Mouse (Mus musculus): ENCODE results near the gene Chmp5. TPM values are rescaled to one million over a fixed set of nuclear protein-coding genes. Genes with fewer than 3 reads are reported as not detected.

Chmp5 gene
- polyA plus RNA-seq, 2 experiments from 2014 or later = 106 to 129 TPM

DNA sequence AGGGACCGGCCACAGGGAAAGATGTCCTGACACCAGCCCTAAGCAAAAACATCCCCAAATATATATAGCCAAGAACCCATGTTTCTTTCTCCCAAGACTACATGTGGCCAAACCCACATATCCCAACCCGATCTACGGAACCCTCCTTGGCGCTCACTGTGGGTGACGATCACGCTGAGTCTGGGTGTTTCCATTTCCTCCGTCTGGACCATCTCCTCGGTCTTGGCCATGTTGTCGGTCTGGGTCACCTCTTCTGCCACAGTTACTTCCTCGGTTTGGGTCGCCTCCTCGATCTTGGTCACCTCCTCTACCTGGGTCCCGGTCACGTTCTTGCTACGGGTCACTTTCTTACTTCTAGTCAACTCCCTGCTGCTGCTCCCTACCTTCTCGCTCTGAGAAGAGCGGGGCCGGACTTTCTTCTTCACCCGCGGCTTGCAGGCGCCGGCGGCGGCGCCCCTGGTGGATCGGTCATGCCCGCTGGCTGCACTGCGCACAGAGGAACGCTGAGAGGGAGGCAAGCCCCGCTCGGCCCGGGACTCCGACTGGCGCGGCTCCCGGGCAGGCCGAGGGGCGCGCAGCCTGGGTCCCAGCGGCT lies 545 bp upstream of the Chmp5 start:
- ATAC-seq = peak; percentile 38

DNA sequence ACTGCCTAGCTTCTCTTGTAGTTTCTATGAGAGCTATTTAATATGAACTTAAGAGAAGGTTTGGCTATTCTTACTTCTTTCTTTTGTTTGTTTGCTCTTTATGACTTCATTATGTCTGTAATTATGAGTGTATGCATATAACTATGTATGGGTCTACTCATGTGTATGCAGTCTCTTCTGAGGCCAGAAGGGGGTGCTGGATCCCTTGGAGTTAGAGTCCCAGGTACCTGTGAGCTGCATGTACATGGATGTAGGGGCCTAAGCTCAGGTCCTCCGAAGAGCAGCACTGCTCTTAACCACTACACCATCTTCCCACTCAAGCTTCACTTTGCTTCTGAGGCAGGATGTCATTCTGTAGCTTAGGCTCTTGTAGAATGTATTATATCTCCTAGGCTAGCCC lies 5.3 kb downstream of the Chmp5 start:
- ATAC-seq = peak; percentile 29

DNA sequence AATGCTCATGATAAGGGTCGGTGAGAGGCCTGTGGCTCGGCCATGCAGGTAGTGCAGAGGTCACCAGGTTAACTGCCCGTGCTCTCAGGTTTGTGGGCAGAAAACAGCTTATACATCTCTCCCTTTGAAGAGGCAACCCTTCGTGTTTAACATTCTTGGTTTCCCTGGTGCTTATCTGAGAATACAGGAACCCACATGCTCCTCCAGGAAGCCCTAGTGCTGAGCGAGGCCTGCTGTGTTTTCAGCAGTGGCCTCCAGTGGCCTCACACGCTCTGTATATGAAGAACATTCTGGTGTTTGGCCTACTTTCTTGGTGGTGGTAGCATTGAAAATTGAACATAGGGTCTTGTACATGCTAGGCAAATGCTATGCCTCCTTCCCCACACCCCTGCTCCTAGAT lies 7.7 kb downstream of the Chmp5 start:
- no peak for ATAC-seq

DNA sequence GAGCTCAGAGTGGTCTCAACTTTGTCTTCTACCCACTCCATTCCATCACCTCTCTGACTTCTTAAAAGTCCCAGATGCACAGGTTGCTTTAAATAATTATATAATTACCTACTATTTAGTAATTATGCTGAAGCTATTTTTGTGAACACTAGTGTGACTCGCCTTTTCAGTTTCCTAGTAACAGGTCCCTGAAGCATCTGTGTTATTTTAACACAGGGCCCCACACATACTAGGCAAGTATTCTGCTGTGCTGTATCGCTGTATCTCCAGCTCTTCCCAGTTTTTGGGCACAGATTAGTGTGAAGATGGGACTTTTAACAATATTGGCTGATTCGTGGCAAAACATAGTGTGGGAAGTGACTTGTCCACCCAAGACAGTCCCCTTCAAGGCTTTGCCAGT lies 15.3 kb downstream of the Chmp5 start:
- ATAC-seq = no peak

DNA sequence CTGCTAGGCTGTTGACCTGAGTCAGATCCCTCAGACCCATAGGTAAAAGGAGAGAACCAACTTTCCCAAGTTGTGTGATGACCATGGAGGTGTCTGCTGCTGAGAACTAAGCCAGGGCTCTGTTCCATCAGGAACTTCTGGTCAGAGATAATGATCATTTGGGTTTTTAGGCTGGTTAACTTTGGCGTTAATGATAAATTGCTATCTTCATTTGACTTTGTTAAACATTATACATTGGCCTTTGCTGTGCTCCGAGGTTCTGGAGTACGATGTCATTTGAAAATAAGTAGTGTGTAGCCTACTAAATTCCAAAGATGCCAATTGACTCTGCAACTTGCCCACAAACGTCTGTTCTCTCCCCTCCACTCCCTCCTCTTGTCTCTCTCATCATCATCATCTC lies 21.0 kb downstream of the Chmp5 start:
- ATAC-seq = no peak

DNA sequence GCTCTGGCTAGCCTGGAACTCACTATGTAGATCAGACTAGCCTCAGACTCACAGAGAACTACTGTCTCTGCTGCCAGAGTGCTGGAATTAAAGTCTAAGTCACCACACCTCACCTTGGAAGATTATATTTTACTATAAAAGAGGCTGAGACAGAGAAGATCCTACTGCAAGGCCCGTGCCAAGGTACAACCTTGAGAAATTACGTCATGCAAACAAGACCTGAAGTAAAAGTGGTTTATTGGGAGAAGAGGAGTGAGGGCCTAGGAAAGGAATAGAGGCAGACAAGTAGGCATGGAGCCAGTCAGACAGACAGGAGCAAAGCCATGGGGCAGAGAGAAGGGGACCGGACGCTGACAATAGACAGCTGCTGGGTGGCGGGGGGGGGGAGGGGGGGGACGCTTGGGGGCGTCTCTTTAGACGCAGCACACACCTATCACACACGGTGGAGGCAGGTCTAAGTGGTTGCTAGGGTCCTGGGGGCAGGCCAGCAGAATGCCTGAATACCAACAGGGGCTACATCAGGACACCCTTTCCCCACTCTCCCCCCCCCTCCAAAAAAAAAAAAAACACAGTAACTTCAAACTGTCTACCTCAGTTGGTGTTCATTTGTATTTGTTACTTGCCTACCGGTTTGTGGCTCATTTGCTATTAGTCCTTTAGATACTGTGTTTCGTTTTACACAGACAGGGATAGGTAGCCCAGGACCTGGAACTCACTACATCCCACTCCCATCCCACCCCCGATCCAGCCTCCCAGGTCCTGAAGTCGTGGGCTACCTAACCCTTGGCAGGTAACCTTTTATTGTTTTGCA lies 21.8 kb downstream of the Chmp5 start:
- ATAC-seq = no peak

DNA sequence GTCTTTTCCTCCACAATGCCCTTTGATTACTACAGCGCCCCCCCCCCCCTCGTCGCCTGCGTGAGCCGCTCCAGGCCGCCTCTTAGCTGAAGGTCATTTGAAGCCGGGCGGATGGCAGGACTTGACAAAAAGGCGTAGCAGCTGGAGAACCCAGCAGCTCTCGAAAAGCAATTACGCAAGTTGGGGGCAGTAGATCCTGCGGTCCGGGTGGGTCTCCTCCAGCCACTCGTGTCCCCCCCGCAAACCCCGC lies 22.3 kb downstream of the Chmp5 start:
- no peak for ATAC-seq

DNA sequence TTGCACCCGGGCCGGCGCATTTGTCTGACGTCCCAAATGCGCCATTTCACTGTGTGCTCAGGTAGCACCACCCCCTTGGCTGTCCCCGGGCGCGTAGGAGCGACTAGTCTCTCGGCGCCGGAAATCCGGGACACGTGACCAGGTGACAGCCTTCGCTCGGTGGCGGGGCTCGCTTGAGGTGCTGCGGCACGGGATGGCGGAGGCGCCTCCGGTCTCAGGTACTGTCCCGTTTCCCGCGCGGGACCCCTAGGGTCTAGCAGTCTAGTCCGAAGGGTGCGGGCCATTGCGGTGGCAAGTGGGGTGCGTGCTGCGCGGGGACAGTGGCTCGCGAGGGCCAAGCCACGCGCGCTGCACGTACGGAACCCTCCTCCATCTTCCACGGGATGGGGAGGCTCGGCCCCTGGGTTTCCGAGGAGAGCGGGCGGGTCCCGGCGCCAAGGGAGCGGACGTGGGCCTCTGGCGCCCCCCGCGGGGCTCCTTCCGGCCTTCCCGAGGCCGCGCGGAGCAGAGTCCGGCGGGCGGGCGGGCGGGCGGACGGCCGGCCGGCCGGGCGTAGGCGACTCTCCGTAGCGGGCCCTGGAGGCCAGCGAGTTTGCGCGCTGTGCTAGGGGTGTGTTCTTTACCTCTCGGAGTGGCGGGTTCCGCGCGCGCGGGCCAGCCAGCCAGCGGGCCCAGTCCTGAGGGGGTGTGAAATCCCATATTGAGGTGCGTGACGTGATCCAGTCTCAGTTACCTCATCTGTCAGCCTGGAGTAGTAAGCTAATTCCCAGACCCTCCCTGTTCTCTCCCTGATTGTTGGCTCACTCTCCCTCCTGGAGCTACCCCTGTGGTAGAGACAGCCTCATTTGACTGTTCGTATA lies 22.9 kb downstream of the Chmp5 start, which contains the start of gene Nfx1:
Gene Nfx1 (plus strand): TSS at position 65 of the 860 bp plus-strand sequence.
- peak; percentile 97 for ATAC-seq

DNA sequence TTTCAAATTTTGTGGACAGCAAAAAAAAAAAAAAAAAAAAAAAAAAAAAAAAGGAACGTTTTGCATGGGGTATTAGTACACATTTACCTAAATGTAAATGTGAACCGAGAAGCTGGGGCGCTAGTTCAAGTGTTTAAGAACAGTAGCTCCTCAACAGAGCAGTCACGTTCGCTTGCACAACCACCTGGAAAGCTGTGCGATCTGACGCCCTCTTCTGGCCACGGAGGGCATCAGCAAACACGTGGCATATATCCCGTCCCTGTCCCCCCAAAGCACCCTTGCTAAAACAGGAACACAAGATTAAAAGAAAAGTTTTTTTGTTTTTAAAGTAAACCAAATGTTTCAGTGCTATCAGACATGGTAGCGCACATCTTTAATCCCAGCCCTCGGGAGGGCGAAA lies 23.5 kb downstream of the Chmp5 start:
- no peak for ATAC-seq

DNA sequence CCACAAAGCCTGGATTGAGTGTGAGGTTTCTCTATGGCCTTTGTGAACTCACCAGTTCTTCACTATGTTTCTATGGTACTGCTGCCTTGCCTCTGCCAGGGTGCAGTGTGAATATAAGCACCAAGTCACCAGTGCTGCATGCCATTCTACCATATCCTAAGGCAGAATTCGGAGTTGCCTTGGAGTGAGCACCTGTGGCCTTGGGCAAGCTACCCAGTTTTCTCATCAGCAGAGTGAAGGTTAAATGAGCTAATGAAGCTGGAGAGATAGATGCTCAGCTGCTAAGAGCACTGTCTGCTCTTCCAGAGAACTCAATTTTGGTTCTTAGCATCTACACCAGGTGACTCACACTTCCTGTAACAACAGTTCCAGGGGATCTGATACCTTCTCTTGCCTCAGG lies 25.8 kb downstream of the Chmp5 start:
- ATAC-seq = no peak

DNA sequence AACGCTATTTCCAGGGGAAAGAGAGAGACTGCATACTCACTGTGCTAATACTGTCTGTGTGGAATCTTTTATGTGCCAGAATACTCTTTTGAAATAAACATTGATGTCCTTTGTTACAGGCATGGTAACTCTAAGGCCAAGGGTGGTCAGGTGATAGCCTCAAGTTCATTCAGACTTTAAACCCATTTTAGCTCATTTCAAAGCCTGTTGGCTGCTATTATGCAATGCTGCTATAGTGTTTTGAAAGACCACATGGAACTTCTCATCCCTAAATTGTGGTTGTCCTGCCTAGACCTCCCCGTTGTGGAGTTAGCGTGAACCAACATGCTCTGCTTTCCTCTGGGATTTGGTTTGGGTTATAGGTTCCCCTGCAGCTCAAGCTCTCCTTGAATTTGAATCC lies 27.5 kb downstream of the Chmp5 start:
- ATAC-seq = no peak

DNA sequence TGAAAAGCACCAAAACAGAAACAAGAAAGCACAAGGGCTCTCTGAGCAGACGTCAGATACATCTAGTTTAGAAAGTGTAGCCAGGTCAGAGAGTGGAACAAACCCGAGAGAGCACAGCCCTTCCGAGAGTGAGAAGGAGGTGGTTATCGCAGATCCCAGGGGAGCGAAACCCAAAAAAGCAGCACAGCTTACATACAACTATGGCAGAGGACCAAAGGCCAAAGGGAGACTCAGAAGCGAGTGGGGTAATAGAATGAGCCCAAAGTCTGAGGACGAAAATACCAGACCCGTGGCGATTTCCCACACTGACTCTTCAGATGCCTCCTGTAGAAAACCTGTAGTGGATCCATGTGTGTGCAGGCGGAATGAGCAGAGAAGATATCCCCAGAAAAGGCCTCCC lies 28.4 kb downstream of the Chmp5 start:
- no peak for ATAC-seq

DNA sequence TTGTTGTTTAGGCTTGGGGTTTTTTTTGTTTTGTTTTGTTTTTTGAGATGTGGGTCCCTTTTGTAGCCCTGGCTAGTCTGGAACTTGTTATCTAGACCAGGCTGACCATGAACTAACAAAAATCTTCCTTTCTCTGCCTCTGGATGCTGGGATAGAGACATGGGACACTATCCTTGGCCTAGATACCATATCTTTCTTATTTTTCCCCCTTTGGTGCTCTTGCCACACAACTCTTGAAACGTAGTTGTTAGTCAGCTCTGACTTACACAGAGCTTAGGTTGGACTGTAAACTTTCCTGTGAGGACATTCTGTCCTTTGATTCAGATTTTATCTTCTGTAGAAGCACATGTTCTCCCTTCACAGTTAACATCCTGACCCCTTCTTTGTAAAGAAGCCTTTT lies 31.2 kb downstream of the Chmp5 start:
- ATAC-seq = no peak

DNA sequence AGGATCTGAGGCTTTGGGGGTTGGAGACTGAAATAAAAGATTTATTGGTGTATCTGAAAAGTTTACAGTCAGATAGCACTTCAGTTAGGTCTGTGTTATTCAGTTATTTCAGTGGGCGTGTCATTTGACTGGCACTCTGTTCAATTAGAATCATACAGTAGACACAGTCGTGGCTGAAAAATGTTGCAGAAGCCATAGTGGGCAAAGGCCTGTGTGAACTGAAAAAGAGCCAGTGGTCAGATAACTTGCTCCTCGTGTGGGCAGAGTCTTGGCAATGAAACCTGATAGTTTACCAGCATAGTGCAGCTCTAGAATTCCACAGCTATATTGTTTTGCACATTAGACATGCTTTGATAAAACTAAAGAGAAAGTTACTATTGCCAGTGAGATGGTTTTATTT lies 34.3 kb downstream of the Chmp5 start:
- ATAC-seq = no peak

DNA sequence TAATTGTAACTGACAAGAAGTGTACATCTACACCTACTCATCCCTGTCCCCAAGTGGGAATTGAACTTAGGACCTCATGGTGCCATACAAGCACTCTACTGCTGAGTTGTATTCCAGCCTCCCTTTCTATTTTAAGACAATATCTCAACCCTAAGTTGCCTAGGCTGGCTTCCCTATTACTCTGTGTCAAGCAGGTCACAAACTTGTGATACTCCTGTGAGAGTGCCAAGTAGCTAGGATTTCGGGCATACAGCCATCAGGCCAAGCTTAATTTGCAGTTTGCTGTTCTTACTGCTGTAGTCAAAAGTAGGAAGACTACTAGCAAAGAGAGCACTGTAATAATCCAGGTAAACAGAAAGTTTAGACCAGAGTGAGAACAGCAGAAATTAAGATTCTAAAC lies 35.5 kb downstream of the Chmp5 start:
- ATAC-seq = no peak

DNA sequence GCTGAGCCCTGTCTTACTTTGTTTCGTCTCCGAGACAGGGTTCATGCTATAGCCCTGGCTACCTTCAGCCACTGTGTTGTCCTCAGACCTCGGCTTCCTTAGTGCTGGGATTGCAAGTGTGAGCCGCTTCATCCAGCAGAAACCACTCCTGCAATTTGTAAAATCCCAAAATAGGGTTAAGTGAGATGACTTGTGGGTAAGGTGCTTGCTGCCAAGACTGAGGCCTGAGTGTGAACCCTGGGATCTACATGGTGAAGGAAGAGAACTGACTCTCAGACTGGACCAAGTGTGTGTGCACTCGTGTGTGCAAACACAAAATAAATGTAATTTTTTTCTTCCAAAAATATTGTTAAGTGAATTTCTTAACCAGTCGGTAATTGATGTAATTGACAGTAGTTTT lies 41.4 kb downstream of the Chmp5 start:
- ATAC-seq = no peak

DNA sequence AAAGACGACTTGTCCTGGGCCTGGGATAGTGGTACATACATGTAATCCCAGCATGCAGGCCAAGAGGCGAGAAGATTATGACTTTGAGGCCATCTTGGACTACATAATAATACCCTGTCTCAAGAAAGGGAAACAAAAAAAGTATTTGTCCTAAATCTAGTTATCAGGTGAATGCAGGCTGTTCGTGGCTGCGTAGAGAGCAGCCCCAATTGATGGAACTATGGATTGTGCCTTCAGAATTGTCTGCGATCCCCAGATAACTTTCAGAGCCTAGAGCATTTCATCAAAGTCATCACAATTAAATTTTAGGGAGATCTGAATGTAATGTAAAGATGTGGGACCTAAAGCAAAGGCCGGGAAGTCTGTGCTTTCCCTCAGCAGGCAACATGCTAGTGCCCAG lies 48.1 kb downstream of the Chmp5 start:
- ATAC-seq = no peak

DNA sequence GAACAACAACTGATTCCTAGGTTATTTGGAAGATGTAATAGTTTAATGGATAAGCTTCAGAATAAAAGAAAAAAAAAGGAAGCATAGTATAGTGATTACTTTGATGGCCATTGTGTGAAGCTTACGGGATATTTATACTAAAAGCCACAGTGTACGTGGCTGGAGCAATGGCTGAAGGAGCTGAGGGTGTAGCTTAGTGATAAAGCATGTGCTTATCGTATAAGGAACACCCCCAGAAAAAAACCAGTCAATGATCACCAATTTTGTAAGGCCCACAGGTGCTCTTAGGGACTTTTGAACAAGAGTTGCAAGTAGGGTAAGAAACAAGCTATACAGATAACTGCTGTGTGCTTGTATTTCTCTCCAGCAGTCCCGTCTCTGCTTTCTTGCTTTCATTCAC lies 49.7 kb downstream of the Chmp5 start:
- ATAC-seq = no peak

DNA sequence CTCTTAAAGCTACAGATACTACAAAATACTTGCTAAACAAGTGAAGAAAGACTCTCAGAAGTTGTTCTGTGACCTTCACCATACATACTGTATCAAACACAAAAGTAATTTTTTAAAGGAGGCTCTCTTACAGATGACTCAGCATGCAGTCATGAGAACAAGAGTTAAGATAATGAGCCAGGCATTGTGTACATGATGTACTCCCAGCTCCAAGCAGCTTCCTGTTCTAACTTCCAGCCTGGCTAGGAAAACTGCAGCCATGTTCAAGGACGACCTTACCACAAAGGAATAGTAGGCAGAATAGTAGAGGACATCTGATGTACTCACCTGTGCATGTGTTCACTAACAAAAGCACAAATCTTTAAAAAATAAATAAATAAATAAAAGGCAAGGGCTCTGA lies 52.1 kb downstream of the Chmp5 start:
- no peak for ATAC-seq

DNA sequence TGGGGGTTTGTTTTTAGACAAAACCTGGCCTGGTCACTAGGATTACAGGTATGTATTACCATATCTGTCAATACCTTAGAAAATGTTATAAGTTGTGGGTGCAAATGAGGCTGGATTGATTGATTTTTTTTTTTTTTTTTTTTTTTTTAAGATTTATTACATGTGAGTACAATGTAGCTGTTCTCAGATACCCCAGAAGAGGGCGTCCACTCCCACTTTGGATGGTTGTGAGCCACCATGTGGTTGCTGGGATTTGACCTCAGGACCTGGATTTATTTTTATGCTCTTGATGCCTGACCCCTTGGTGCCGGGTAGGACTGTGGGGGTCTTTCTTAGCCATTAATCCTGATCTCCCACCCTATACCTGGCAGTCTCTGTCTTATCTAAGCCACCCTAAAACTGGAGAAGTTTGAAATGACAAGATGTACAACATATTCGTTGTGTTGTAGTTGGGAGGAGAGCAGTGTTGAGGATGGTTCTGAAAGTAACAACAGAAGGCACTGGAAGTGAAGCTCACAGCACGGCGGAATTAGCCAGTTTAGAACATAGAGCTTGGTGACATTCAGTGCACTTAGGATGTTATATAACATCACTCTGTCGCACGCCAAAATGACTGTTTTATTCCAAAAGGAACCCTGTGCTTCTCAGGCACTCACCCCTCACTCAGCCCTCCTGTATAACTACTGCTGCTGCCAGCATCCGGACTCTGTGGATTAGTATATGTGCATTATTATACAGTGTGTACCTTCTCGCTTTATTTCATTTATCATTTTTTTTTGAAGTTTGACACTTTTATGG lies 52.8 kb downstream of the Chmp5 start:
- ATAC-seq = no peak

DNA sequence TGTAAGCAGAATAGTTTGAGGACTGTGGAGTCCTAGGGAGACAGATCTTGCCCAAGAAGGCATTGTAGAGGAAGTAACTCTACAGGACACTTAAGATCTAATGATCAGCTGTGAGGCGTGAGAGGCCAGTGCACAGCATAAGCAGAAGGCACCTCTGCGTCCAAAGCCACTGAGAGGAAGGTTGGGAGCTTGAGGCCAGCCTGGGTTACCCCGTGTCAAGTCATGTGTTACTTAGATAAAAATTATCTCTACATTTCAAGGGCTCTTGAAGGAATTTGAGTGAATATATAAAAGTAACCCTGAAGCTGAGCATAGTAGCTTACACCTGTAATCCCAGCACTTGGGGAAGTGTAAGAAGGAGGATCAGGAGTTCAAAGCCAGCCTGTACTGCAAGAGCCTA lies 65.1 kb downstream of the Chmp5 start:
- ATAC-seq = no peak
